Mouse (Mus musculus) spleen, adult 2 months (tissue): Measurements from ENCODE around the gene Zfp628.

ENCODE experiments used
- CTCF ChIP-seq: fragments of 200-500 bp; IDR thresholded peaks from 2 replicates; pipeline ENCODE4 v1.5.1; 2011; ENCODE audit warnings: mild to moderate bottlenecking, inconsistent platforms; ENCODE audit not compliant: insufficient read depth, insufficient read length, insufficient replicate concordance; ENCODE audit errors: extremely low read depth
- POLR2A ChIP-seq: fragments of 200-500 bp; IDR thresholded peaks from 2 replicates; pipeline ENCODE4 v1.6.1; 2011; ENCODE audit warnings: low read depth, low read length, inconsistent platforms

GRCm38 (mm10) chr7:4964988-4965387 is 50.0 kb downstream of the Zfp628 start:
- TF ChIP-seq POLR2A (no peak), CTCF (no peak)
